Mouse (Mus musculus) gastrocnemius, postnatal 14 days (tissue): Measurements from ENCODE around the gene Gtf2a1. TPM values are rescaled to one million over a fixed set of nuclear protein-coding genes. Genes with fewer than 3 reads are reported as not detected.
"Not testable (repeated sequence)": the region's sequence is repeated elsewhere in the genome, so short reads cannot be mapped to it uniquely, and the experiment has no call there.

ENCODE experiments used
- DNase-seq: peaks from one replicate; pipeline ENCODE4 v3.0.0; 2021; ENCODE audit warnings: mixed read lengths
- intact Hi-C: fragments of 180-260 bp; cut with DNase I; formaldehyde crosslinking; loops from one replicate; pipeline ENCODE4 v1.15.1; 2025; ENCODE audit warnings: low total_unique reads
- long read RNA-seq, 2 experiments: library from polyadenylated mRNA; stranded (forward); transcript quantifications; one replicate each; pipeline ENCODE4 v2.0.0; 2021
- total RNA-seq, 2 experiments: library from RNA; stranded (reverse); gene quantifications; 2 replicates each; pipeline ENCODE4 v1.2.3; 2021

The Gtf2a1 gene
- total RNA-seq, result 10 to 100 TPM; 19.1 to 20.2 TPM
- long read RNA-seq, experiment 1, partial matches to known transcripts, result 0 of 1 reads
- long read RNA-seq, experiment 1, other reads (novel, unspliced or antisense), result 1 of 1 reads
- long read RNA-seq, experiment 2, partial matches to known transcripts, result 1 of 2 reads
- long read RNA-seq, experiment 2, other reads (novel, unspliced or antisense), result 1 of 2 reads

- DNase-seq, result peak; percentile 95
- intact Hi-C loops, result no loop called here
These were observed at the start of gene Gtf2a1 for GRCm38 (mm10) chr12:91589847-91590690. Gene Gtf2a1, minus strand, starts transcription at chr12:91590487.

GRCm38 (mm10) chr12:91638351-91638750 lies 48.1 kb upstream of the Gtf2a1 start:
- intact Hi-C loops, result no loop called here
- no peak for DNase-seq

- no peak for DNase-seq
- intact Hi-C loops, result no loop called here
These were observed 47.0 kb upstream of the Gtf2a1 start for GRCm38 (mm10) chr12:91637136-91637909.

GRCm38 (mm10) chr12:91626482-91626881 lies 36.2 kb upstream of the Gtf2a1 start:
- DNase-seq, result peak; percentile 38
- intact Hi-C loops, result no loop called here

GRCm38 (mm10) chr12:91625013-91625412 lies 34.7 kb upstream of the Gtf2a1 start:
- DNase-seq, result no peak

GRCm38 (mm10) chr12:91609425-91609824 lies 19.1 kb upstream of the Gtf2a1 start:
- intact Hi-C loops, result no loop called here
- no peak for DNase-seq

More at GRCm38 (mm10) chr12:91625013-91625412, 34.7 kb upstream of the Gtf2a1 start:
- intact Hi-C loops, result no loop called here

DNA sequence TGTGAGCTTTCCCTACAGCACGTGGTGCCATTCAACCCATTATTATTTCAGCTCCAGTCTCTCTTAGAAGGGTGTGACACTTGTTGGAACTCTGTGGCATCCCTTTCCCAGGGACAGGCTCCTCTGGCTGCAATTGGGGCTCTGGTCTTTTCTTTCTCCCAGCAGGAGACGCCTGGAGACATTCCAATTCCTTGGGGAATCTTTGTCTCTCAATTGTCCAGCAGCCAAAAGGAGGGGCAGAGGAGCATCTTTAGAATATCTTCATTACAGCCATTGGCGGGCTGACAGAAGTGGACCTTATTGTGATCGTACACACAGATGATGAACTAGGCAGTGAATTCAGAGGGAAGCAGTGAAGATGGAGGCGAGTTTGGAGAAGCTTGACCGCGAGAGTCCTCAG lies 17.4 kb upstream of the Gtf2a1 start:
- intact Hi-C loops, result no loop called here
- DNase-seq, result no peak

- intact Hi-C loops, result no loop called here
- DNase-seq, result no peak
These were observed 16.4 kb upstream of the Gtf2a1 start for GRCm38 (mm10) chr12:91606651-91607050.

GRCm38 (mm10) chr12:91604600-91604999 lies 14.3 kb upstream of the Gtf2a1 start:
- no peak for DNase-seq
- intact Hi-C loops, result no loop called here

DNA sequence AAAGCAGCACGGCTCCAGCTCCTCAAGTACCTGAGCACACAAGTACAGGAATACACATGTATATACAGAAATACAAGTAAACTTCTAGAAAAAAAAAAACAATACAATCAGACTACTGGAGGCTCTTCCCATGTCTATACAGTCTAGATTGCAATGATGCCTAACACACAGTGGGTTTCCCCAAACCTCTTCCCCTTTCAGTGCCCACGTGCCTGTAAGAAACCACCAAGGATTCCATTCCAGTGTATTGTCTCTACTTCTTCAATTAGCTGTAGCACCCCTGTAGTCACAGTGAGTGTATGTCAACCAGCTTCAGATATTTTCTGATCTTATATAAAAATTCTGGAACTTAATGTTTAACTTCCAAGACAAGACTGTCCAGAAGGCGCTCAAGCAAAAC lies 1.8 kb upstream of the Gtf2a1 start:
- intact Hi-C loops, result no loop called here

GRCm38 (mm10) chr12:91591191-91591590 lies 904 bp upstream of the Gtf2a1 start:
- intact Hi-C loops, result no loop called here

More for the DNA sequence above, 1.8 kb upstream of the Gtf2a1 start:
- no peak for DNase-seq

DNA sequence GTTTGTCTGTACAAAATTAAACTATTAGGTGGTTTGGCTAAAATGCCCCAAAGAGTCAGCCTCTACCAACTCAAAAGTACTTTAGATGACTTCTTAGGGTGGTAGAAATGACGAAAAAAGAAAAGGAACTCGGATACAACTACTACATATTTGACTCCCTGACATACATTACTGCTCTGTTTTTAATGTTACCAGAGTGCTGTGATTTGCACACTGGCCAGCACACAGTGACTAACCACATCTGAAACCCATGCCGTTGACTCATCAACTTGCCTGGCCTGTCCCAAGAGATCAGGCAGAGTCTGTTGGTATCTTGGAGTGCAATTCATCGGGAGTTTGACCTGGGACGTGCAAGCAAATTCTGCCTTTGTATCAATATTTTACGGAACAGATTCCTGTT lies 429 bp upstream of the Gtf2a1 start:
- DNase-seq, result peak; percentile 32

More at GRCm38 (mm10) chr12:91591191-91591590, 904 bp upstream of the Gtf2a1 start:
- no peak for DNase-seq

GRCm38 (mm10) chr12:91589542-91589846 lies 793 bp downstream of the Gtf2a1 start:
- no peak for DNase-seq
- intact Hi-C loops, result no loop called here

More for the DNA sequence above, 429 bp upstream of the Gtf2a1 start:
- intact Hi-C loops, result no loop called here

DNA sequence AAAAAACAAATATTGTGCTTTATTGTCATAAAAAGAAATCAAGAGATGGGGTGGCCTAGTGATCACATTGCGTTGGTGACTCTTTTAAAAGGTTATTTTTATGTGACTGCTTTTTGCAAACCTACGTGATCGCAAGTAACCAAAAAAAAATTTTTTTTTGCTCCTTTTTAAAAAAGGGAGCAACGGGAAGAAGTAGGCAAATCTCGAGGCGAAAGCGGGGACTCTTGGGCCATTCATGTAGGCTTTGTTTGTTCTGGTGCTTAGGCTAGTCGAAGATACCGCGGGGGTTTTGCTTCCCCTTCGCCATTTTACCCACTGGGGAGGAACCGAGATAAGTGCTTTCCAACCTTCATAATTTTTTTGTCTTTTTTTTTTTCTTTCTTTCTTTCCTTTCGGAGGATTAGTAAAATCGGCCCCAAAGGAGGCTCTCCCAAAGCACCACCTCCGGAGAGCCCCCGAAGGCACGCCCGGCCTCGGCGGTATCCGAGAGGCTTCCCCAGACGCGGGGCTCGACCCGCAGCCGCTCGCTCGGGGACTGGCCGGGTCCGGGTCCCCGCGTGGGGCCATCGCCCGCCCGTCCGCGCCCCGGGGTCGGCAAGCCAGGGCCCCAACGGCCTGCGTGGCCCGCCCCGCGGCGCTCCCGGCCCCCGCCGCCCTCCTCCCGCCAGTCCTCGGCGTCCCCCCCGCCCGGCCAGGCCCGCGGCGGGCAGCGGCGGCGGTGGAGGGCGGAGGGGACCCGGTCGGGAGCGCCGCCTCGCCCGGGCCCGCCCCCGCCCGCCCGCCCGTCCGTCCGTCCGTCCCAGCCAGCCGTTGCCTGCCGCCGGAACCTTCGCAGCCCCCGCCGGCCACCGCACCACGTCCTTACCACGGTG lies 1.4 kb downstream of the Gtf2a1 start:
- intact Hi-C loops, result no loop called here
- peak; percentile 67 for DNase-seq

DNA sequence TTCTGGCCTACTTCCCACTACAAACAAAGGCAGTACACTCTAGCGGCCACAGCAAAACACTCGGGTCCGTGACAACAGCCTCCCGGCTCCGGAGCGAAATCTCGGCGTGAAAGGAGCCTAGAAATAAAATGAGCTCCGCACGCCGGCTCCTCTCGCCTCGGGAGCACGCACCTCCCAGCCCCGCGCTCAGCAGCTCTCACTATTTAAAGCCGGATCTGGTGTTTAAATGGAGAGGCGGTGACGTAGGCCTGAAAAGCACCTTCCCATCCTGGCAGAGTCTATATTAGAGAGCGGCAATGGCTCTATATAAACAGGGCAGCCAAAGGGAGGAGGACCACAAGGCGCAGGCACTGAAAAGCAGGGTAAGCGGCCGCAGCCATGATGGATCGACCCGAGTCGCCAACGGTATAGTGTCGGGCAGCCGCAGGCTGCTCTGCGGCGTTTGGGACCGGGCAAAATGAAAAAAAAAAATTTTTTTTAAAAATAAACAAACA lies 2.1 kb downstream of the Gtf2a1 start:
- peak; percentile 88 for DNase-seq
- intact Hi-C loops, result no loop called here

DNA sequence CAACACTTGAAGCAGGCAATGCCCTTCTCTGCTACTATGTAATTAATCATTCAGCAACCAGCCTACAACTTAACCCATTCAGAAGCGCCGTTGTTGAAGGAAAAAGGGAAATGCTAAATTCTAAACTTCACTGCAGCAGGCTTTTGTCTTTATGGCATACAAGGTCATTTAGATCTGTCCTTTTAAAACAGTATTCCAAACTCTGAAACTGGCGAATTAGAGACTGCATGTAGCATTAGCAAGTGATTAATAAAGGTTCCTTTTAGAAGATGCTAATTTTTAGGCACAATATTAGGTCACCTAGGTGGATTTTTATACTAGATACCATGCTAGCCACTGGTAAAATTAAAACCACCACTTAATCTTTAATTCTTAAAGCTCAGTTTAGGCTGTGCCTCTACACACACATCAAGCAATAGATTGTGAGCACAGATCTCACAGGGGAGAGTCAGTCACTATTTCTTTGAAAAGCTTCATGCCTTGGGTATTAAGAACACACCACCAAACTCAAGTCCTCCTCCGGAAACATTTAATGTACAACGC lies 2.7 kb downstream of the Gtf2a1 start:
- DNase-seq, result no peak
- intact Hi-C loops, result no loop called here

GRCm38 (mm10) chr12:91587077-91587476 lies 3.2 kb downstream of the Gtf2a1 start:
- DNase-seq, result no peak
- intact Hi-C loops, result no loop called here

DNA sequence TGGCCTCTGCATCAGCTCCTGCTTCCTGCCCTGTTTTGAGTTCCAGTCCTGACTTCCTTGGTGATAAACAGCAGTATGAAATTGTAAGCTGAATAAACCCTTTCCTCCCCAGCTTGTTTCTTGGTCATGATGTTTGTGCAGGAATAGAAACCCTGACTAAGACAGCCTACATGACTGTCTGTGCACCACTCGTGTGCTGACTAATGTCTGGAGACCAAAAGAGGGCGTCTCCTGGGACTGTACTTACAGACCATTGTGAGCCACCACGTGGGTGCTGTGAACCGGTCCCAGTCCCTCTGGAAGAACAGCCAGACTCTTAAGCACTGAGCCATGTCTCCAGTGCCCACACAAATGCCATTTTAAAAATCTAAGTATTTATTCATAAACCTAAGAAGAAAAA lies 4.5 kb downstream of the Gtf2a1 start:
- DNase-seq, intact Hi-C loops: not testable (repeated sequence)

DNA sequence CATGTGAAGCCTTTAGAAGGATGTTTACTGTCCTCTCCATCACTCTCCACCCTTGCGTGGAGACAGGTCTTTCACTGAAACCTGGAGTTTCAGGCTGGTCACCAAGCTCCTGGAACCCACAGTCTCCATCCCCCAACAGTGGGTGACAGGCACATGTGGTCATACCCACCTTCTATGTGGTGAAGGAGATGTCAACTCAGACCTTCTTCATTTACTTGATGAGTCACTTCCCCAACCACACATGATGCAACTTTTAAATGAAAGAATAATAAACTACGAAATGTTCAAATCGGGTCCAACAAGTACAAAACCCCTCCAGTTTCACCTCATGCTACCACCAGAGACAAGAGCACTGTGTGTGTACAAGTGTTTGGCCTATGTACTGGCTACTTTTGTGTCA lies 5.1 kb downstream of the Gtf2a1 start:
- no peak for DNase-seq
- intact Hi-C loops, result no loop called here
